Mouse (Mus musculus) naive thymus-derived CD4-positive, alpha-beta T cell, adult 2 months (primary cell): ENCODE results near the gene Myh14.

ENCODE experiments used
- DNase-seq: peaks from one replicate; pipeline ENCODE4 v3.0.0-alpha.2; 2011; ENCODE audit warnings: low read depth

Myh14 gene

DNA sequence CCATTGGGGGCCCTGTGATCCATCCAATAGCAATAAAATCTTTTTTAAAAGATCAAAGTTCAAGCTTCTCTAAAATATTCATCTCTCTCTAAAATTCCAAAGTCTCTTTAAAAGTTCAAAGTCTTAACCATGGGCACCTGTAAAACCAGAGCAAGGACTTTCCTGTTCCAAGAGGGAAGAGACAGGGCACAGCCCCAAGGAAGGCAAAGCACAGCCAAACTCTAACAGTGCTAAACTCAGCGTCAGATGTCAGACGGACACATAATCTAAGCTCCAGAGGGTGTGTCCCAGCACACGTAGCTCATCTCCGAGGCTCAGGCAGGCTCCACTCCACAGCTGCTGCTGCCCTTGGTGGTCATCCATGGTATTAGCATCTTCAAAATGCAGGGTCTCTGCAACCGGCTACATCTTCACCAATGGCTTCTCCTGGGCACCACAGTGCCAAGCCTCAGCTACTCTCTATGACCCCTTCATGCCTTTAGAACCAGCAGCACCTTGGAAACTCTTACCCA lies 94.3 kb downstream of the Myh14 start:
- DNase-seq: no peak

DNA sequence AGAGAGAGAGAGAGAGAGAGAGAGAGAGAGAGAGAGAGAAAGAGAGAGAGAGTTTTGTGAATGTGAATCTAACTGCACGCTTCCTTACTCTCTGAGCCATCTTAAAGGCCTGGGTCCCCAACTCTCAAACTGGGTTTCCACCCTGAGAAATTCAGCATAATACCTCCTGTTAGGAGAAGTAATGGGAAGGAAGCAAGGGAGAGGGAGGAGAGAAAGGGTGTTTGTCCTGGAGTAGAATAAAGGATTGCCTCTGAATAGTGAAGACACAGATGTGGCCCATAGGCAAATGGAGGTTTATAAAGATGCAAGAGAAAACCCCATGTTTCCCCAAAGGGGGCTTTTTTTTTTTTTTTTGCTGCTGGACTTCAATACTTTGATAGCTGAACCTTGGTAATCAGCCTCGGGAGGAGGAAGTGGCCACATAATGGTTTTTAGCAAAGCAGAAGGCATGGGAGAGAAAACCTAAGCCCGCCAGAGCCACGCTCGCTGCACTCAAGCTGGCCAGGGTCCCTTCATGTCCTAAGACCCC lies 97.6 kb downstream of the Myh14 start:
- no peak for DNase-seq

DNA sequence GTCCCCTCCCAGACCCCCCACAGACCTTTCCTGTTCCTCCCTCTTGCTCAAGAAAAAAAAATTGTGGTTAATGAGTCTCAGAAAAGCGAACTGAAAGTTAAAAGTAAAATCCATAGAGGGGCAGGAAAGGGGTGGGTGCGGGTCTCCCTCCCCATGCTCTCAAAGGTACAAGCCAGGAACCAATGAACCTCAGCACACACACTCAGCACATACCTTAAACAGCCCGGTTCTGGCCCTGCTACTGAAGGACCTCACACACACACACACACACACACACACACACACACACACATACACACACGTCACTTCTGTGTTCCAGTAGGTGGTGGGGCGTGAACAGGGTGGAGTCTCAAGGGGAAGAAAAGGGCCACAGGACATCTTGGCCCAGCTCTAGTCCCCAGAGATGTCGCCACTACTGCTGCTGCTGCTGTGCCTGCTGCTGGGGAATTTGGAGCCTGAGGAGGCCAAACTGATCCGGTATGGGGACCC lies 98.4 kb downstream of the Myh14 start, which contains the start of gene Napsa:
Gene Napsa (plus strand): TSS at position 168 of the 489 bp plus-strand sequence.
- DNase-seq: no peak

DNA sequence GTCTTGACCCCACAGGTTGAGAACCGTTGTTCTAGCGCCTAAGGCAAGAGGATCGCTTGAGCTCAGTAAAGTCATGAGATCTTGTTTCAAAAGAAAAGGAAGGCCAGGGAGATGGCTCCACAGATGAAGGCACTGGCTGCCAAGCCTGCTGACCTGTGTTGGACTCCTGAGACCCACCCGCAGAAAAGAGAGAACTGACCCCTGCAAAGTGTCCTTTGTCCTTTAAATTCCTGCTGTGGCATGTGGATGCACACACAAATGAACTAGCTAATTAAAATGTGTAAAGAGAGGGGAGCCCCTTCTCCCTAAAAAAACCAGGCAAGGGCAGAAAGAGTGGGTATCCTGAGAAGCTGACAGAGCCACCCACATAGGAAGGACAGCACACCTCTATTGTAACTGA lies 98.8 kb downstream of the Myh14 start:
- DNase-seq: no peak

DNA sequence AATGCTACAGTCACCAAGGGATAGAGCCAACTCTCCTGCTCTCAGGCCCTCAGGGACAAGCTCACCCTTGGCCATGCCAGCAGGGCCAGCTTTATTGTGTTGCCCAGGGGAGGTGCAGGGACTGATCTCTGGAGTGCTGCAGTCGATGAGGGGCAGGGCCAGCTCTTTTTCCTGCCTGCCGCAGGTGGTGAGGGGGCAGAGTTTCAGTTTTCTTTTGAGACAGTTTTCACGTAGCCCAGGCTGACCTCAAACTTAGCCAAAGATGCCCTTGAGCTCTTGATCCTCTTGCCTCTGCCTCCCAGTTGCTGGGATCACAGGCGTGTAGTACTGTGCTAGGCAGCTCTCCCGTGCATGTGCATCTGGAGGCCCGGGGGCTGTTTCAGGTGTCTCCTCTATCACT lies 99.7 kb downstream of the Myh14 start:
- DNase-seq: no peak

DNA sequence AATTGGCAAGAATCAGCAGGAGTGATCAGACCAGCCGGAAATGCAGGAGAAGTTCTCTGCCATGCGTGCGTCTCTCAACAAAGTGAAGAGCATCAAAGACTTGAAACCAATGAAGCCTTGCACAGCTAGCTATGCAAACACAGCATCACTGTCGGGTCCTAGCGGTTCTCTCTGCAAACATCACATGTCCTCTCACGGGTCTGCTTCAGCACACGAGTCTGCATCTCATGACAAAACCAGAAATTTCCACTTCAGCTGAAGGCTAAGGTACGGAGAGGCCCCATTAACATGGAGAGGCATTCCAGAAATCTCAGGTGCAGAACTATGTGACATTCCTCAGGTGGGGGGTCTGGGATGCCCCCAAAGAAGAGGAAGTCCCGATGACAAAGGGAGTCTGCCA lies 101.8 kb downstream of the Myh14 start:
- no peak for DNase-seq

DNA sequence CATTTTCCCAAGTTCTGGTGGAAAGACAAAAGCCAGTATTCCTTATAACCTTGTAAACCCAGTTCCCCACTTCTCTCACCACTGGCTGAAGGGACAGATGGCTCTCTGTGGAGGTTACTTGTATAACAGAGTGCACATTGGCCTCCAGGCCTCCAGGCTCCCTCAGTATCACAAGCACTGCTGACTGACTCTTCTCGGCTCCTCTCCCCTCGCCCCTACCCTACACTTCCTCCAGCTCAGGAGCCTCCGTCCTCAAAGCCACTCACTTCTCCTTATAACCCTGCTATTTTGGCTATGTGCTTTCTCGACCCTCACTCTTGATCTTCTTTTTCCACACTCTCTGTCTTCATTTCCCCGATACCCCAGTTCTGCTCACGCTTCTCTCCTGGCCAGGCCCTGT lies 105.2 kb downstream of the Myh14 start:
- no peak for DNase-seq

DNA sequence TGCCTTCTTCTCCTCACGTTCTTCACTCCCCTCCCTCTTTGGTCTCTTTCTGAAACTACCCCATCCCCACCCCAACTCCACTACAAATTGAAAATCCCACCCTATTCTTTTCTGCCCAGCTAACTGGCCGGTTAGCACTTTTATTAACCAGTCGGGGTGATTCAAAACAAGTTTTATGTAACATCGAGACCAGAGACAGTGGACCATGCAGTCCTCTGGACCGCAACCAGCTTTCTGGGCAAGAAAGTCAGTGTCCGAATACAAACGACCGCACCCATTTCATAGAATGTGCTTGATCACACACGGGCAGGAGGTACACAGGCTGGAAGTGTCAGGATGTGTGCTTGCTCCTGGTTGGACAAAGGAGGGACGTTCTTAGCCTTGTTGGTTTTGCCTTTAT lies 106.2 kb downstream of the Myh14 start:
- DNase-seq: no peak

DNA sequence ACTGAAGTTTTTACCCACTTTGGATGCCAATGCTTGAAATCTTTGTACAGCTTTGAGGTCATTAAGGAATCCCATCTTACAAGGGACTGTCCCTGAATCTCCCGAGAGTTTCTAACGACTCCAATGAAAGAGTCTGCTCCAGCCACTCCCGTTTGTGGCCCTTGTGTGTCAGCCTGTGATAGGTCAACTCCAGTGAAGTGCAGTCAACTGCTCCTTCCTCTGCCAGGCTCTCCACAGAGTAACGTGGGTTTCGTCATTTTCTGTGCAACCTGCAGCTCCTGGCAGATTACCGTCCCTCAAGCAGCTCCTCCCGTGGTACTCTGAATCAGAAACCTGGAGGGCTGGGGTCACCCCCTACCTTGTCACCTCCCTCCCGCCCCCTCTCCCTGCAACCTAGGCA lies 107.4 kb downstream of the Myh14 start:
- no peak for DNase-seq

DNA sequence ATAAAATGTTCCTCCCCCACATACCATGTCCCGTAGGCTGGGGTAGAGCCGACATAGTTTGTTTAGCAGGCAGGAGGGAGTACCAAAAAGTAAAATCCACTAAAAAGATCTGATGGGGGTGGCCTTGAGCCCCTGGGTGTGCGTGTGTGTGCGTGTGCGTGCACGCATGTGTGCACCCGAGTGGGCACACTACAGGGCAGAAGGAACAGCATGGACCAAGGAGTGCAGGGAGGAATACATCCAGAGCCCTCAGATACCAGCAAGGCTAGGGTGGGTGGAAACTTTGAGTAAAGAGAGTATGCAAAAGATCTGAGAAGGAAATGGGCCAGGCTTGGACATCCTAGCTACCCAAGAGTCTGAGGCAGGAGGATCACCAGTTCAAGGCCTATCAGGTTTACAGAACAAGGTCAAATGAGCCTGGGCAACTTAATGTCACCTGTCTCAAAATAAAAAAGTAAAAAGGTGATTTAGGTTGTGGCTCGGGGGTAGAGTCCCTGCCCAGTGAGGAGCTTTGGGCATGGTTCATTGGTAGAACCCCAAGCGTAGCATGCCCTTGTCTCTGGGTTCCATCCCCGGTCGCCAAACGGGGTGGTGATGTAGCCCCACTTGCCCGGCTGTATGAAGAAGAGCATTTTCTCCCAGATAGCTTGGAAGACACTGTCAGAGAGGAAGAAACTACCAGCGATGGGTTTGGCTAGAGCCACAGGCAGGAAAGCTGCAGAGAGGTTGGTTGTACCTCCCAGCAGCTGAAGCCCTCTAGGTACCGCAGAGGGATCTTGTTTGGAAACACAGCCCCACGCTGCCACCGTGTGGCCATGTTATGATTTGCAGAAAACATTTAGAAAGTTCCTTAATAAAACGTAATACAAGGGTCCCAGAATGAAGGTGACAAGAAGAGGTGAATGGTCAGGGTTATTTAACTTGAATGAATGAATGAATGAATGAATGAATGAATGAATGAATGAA lies 109.9 kb downstream of the Myh14 start:
- DNase-seq: peak; percentile 91

DNA sequence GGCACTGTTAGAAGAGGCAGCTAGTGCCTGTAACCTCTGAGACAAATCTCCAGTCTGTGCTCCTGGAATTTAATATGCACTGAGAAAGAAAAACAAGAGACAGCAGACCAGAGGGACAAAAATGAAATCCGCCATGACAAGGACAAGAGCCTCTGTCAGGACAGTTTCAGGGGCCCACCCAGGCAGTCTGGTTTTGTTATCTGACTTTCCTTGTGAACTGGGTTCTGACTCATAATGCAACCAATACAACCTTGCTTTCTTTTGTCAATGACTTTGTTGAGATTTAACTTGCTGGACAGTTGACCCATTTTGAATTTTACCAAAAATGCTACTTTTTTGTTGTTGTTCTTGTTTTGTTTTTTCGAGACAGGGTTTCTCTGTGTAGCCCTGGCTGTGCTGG lies 113.0 kb downstream of the Myh14 start:
- no peak for DNase-seq
